Mouse (Mus musculus): ENCODE data around the gene Eml1. TPM values are rescaled to one million over a fixed set of nuclear protein-coding genes. Genes with fewer than 3 reads are reported as not detected.

The Eml1 gene
- polyA plus RNA-seq, 1 experiment from 2014 or later = 10.6 TPM

- no peak overlapping the region for H3K4me2 ChIP-seq
- 67% methylated on average over 1 of the region's 1 CpGs for WGBS (ENCODE audit: insufficient replicate concordance)
- ATAC-seq = no peak
Observed at GRCm38 (mm10) chr12:108583775-108584174, 213.0 kb downstream of the Eml1 start.

More at GRCm38 (mm10) chr12:108583775-108584174, 213.0 kb downstream of the Eml1 start:
- Histone ChIP-seq H3K4me1 (no peaks in the 10 kb centered on the region), H3K9ac (no peak overlapping the region), H3K36me3 (no peaks in the 10 kb centered on the region), H3K9me3 (replicated peaks) (no peaks in the 10 kb centered on the region), H3K27me3 (replicated peaks) (no peaks in the 10 kb centered on the region), H3K4me3 (no peak overlapping the region), H3K27ac (no peak overlapping the region)

Other genes starting within 250 kb of the Eml1 start
- gene Setd3, start 191.6 kb upstream of the Eml1 start, polyA plus RNA-seq (2016; fragmentation: Nextera tagmentation; extraction: Ambion mirVana) = 71.3 and 76.4 TPM in 2 replicates
- 2.3 and 3.0 TPM in 2 replicates for gene Ccnk, start 191.4 kb upstream of the Eml1 start, polyA plus RNA-seq (2016; fragmentation: Nextera tagmentation; extraction: Ambion mirVana)
- 3.3 and 3.4 TPM in 2 replicates for gene Ccdc85c, start 95.5 kb upstream of the Eml1 start, polyA plus RNA-seq (2016; fragmentation: Nextera tagmentation; extraction: Ambion mirVana)
- 0.07 and 0.17 TPM in 2 replicates for gene Hhipl1, start 64.7 kb upstream of the Eml1 start, polyA plus RNA-seq (2016; fragmentation: Nextera tagmentation; extraction: Ambion mirVana)
- 0.86 and 1.7 TPM in 2 replicates for gene Cyp46a1, start 36.6 kb upstream of the Eml1 start, polyA plus RNA-seq (2016; fragmentation: Nextera tagmentation; extraction: Ambion mirVana)
- 12.9 and 14.7 TPM in 2 replicates for gene Evl, start 183.8 kb downstream of the Eml1 start, polyA plus RNA-seq (2016; fragmentation: Nextera tagmentation; extraction: Ambion mirVana)